Mouse (Mus musculus) cerebellum, adult 9-10 months (tissue): ENCODE data around the gene Msi2.
A peak's percentile ranks its signal among the peaks of the same experiment; 100 is the strongest.

Experiments
- DNase-seq: peaks from one replicate; pipeline ENCODE4 v3.0.0; 2022

Msi2 gene

GRCm38 (mm10) chr11:88506544-88507419 lies 211.5 kb downstream of the Msi2 start:
- DNase-seq, result no peak

- DNase-seq, result no peak
These were observed 212.2 kb downstream of the Msi2 start for GRCm38 (mm10) chr11:88506109-88506508.

GRCm38 (mm10) chr11:88502566-88502965 lies 215.7 kb downstream of the Msi2 start:
- no peak for DNase-seq

DNA sequence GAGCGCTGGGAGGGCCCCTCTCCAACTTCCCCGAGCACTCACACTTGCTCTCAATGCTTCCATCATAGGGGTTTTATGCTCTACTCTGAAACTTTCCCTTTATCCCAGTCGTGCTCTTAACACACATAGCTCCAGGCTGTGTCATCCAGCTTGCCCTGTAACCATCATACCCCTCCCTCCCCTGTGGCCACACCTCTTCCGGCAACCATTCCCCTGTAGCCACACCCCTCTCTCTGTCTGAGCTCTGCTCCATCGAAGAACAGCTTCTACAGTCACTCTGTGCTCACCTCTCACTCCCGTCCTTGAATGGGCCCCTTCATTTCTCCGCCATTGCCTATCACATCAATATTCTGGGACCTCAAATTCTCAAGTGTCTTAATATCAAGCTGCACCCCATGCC lies 219.8 kb downstream of the Msi2 start:
- no peak for DNase-seq

DNA sequence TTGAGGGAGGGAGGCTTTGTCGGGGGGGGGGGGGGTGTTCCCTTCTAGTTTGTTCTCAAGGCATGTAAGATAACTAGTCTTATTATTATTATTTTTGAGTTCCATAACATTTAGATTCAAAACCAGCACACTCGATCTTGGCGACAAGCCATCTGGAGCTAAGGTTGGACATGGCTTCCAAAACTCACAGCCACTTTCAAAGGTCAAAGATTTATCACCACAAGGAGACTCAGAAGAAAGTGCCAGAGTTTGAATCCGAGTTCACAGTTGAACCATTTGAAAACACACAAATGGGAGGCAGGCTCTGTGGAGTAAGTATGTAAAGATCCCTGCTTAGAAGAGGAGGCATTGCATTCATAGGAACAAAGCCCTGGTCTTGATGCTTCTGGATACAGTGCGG lies 221.9 kb downstream of the Msi2 start:
- DNase-seq, result no peak

DNA sequence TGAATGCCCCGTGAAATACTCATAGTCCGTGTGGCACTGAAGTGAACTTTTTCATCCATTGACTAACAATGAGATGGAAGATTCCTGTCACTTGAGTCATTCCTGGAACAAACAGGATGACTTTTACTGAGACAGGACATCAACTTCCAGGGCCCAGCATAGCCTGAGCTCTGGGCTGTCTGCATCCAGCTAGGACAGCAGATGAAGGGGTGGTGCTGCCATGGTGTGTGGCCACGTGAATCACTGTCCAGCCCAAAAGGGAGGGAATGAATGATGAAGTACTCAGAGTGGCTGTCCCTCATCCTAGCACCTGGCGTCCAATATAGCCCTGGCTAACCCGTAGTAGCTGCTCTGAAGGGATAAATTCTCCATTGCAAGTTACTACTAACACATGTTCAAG lies 222.6 kb downstream of the Msi2 start:
- DNase-seq, result no peak

- DNase-seq, result no peak
These were observed 223.3 kb downstream of the Msi2 start for GRCm38 (mm10) chr11:88495018-88495417.

- DNase-seq, result no peak
These were observed 224.3 kb downstream of the Msi2 start for GRCm38 (mm10) chr11:88493795-88494559.

GRCm38 (mm10) chr11:88492585-88492984 lies 225.7 kb downstream of the Msi2 start:
- no peak for DNase-seq

- no peak for DNase-seq
These were observed 228.3 kb downstream of the Msi2 start for GRCm38 (mm10) chr11:88489985-88490384.

GRCm38 (mm10) chr11:88488941-88489724 lies 229.2 kb downstream of the Msi2 start:
- DNase-seq, result peak; percentile 68

DNA sequence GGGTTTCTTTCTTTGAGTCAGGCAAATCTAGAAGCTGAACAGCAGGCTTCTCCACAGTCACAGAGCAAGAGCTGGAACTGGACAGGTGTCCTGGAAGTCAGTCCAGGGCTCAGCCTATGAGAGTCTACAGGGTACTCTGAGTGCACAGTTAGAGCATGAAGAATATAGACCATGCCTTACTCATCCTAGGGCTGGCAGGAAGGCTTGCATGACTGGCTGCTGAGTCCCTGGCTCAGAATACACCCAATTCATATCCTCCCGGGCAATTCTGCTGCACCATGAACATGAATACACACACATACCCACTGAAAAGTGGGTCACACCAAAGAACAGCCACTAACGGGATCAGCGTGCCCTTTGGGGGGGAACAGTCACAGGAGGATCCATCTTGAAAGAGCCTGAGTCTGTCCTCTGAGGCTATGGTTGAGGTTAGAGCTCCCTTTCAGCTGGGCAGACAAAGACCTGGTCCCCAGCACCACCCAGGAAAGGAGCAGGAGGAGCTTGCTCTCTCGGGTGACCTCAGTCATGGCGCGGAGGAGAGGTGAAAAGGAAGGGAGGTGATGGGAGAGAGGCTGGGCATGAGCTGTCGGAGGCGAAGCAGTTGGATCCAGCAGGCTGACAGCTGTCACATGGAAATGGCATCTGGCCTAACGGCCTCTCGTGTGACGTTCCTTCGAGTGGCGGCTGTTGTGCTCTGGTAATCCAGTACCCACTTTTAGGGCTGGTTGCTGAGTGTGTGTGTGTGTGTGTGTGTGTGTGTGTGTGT lies 230.0 kb downstream of the Msi2 start:
- no peak for DNase-seq

GRCm38 (mm10) chr11:88485987-88486386 lies 232.3 kb downstream of the Msi2 start:
- DNase-seq, result no peak

DNA sequence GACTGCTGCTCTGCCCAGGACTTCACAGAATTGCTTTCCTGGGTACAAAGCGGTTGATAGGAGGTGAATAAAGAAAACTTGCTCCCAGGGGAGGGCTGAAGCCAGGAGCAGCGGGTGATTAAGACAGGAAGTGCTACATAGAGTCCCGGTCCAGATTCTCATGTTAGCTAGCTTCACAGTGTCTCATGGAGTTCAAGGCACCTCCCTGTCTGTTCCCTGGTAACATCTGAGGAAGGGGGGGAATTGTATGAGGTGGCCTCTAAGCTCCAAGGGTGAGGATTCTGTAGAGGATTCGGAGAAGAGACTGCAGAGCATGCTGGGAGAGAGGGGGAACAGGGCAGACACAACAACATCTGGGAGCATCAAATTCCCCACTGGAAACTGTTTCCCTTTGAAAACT lies 233.2 kb downstream of the Msi2 start:
- DNase-seq, result no peak

GRCm38 (mm10) chr11:88484047-88484446 lies 234.3 kb downstream of the Msi2 start:
- no peak for DNase-seq

- DNase-seq, result no peak
These were observed 235.7 kb downstream of the Msi2 start for GRCm38 (mm10) chr11:88482636-88483035.

DNA sequence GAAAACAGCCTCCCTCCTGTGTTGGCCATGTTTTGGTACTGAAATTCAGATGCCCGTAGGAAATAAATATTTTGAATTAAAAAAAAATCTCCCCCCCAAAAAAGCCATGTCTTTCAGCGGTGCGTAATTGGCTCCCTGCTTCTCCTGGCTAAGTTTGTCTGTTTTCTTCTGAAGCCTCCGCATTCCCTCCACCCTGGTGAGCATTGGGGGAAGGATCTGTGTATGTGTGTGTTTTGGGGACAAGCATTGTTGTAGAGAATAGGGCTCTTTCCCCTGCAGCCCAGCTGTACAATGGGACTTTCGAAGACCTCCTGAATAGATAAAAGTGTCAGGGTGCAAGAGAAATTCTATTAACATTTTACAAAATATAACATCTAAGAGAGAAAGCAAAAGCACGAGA lies 236.1 kb downstream of the Msi2 start:
- no peak for DNase-seq

DNA sequence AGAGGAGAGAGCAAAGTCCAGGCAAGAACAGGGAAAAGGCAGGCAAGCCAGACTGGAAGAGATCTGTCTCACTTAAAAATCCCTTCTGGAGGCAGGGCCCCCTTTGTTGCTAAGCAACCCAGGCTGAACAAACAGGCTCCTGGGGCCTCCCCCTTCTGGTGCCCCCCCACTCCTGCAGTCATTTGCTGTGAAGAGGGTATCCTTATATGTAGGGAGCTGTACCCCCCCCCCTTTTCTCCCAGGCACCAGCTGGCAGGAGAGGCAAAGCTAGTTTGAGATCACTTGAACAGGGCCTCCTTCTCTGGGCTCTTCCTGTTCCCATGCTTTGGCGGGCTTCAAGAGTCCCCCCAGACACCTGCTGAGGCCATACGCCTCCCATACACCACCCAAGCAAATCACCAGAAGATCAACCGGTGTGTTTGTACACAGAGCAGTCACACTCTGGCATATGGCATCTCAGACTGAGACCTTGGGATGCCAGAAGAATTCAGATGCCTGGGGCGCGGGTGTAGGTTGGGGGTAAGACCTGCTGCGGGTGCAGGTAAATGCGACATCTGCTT lies 236.6 kb downstream of the Msi2 start:
- DNase-seq, result peak; percentile 87

DNA sequence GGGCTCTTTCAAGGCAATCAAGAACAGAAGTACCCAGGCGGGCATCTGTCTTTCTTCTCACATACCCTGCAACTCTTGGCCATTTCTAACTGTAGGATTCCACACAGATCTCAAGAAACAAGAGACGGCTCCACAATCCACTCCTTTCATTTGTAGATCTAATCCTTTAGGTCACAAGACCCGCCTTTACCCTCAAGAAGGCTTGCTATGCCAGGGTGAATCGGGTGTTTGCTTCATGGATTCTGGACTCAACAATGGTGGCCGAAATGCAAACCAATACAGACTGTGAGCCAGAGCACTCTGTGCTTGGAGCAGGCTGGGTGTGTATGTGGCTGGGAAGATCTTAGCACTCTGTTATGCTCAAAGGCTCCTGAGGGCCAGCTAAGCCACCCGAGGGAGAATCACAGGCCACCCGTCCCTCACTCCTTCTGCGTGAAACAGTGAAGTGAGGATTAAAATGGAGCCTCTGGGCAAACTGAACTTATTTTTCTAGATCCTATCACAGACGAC lies 237.2 kb downstream of the Msi2 start:
- no peak for DNase-seq

DNA sequence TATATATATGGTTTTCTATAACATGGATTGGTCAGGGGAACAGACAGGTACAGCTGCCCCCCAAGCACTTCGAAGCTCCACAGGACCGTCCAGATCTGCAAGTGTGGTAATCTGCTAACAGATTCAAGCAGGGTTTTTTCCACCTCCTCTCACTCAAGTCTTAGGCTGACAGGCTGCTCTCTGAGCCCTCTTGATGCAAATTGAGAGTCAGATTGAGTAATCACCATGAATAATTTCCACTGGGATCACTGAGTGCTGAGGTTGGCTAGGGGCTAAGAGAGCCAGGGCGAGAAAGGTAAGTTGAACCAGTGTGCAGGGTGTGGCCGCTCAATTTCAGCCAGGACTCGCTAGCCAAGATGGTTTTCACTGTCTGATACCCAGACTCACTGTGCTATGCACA lies 238.8 kb downstream of the Msi2 start:
- no peak for DNase-seq

DNA sequence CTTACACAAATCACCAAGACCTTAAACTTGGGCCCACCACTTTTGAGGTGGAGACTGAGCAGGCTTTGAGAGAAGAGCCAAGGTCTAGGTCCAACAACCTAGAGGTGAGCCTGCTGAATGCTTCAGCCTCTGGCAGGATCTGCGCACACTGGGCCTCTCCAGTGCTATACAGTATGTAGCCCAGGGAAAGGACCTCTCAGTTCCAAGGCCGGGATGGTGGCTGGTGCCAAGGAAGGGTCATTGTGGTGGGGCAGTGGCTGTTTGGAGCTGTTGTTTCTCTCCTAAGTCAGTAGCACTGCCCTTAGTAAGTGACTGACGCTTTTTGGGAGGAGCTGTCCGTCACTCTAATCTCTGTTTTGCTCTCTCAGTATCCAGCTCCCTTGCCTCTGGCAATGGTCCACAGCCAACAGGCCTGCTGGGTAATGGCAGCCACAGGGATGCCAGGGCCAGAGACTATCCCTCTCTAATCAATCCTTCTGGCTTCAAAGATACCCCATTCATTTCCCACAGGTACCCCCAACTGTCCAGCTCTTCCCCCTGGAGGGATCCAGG lies 243.3 kb downstream of the Msi2 start:
- no peak for DNase-seq

DNA sequence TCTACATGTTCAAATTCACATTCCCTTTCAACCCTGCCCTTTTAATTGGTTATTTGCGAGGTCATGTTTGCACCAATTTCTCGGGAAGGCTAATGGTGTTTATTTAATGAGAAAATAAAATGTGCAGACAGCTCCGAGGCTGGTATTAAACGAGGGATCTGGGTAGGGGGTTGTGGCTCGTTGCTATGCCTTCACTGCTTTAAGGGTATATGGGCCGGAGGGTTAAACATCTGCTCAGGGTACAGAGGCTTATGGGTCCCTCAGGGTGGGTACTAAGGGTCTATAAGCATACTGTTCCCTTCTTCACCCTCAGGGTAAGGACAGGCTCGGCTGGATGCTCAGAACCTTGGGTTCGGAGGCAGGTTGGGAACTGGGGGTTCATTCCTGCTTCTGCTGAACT lies 245.6 kb downstream of the Msi2 start:
- DNase-seq, result no peak
